Mouse (Mus musculus) adrenal gland, postnatal 0 days (tissue): ENCODE measurements around the gene Sspo. TPM values are rescaled to one million over a fixed set of nuclear protein-coding genes. Genes with fewer than 3 reads are reported as not detected.

ENCODE experiments used
- microRNA-seq: library from miRNA; unstranded; fragments of <30 nt; microRNA quantifications from one replicate; pipeline ENCODE4, GENCODE M21; 2016; ENCODE audit warnings: borderline replicate concordance; ENCODE audit not compliant: insufficient number of aligned reads
- polyA plus RNA-seq: library from polyadenylated mRNA; unstranded; fragments of >200 nt; fragmentation: Nextera tagmentation; extraction: Ambion mirVana; gene quantifications from 2 replicates; pipeline ENCODE4 v1.2.1, GENCODE M21; 2015

Sspo gene
- polyA plus RNA-seq: 0.72 and 0.82 TPM in 2 replicates

GRCm38 (mm10) chr6:48447929-48448328, at the start of gene Sspo:
Gene Sspo (plus strand): TSS chr6:48448229.

GRCm38 (mm10) chr6:48445181-48446101, 2.6 kb upstream of the Sspo start, which contains the start of gene Zfp467:
Gene Zfp467 (minus strand): TSS chr6:48445825.

GRCm38 (mm10) chr6:48537105-48537954, 89.3 kb downstream of the Sspo start, which contains the start of gene Atp6v0e2:
Gene Atp6v0e2 (plus strand): TSS chr6:48537615.

Small RNAs within 50 kb of the gene (microRNA-seq; reads per million reads assigned to microRNA genes)
- gene Gm24325: not detected

Other genes starting within 250 kb of the Sspo start
- gene Krba1, start 52.6 kb upstream of the Sspo start, polyA plus RNA-seq: 13.2 and 14.5 TPM in 2 replicates
- 36.8 and 38.6 TPM in 2 replicates for gene Zfp467, start 2.4 kb upstream of the Sspo start, polyA plus RNA-seq
- gene Atp6v0e2, start 89.4 kb downstream of the Sspo start, polyA plus RNA-seq: 53.0 and 62.1 TPM in 2 replicates
- 11.8 and 14.2 TPM in 2 replicates for gene Lrrc61, start 106.6 kb downstream of the Sspo start, polyA plus RNA-seq
- gene Rarres2, start 124.6 kb downstream of the Sspo start, polyA plus RNA-seq: 191 and 298 TPM in 2 replicates
- not detected in 2 replicates for gene Gm45021, start 141.4 kb downstream of the Sspo start, polyA plus RNA-seq
- gene Repin1, start 145.7 kb downstream of the Sspo start, polyA plus RNA-seq: 20.6 and 28.3 TPM in 2 replicates
- not detected in 2 replicates for gene Gm44965, start 145.7 kb downstream of the Sspo start, polyA plus RNA-seq
- gene Zfp775, start 153.8 kb downstream of the Sspo start, polyA plus RNA-seq: 6.9 and 7.2 TPM in 2 replicates
- 2.1 and 2.7 TPM in 2 replicates for gene AI854703, start 178.5 kb downstream of the Sspo start, polyA plus RNA-seq
- 2.0 and 3.5 TPM in 2 replicates for gene Gimap8, start 199.0 kb downstream of the Sspo start, polyA plus RNA-seq
- gene Gimap9, start 227.9 kb downstream of the Sspo start, polyA plus RNA-seq: 9.4 and 9.8 TPM in 2 replicates
- 40.4 and 54.9 TPM in 2 replicates for gene Gimap4, start 236.3 kb downstream of the Sspo start, polyA plus RNA-seq